Mouse (Mus musculus) cerebellum, adult 2 months (tissue): ENCODE results near the gene Scaf1. TPM values are rescaled to one million over a fixed set of nuclear protein-coding genes. Genes with fewer than 3 reads are reported as not detected.

Source experiments
- DNase-seq, 2 experiments: peaks; one replicate each; pipeline ENCODE4 v3.0.0; 2021
- H3K27ac ChIP-seq: fragments of 200-500 bp; 2 replicates; pipeline ENCODE4 v1.5.1; 2012; ENCODE audit warnings: low read length, control low read depth, inconsistent platforms; ENCODE audit not compliant: insufficient read depth
- H3K27me3 ChIP-seq: fragments of 200-500 bp; 2 replicates; pipeline ENCODE4 v1.6.1; 2012; ENCODE audit warnings: inconsistent platforms, mild to moderate bottlenecking, low read length, moderate library complexity; ENCODE audit not compliant: control insufficient read depth, insufficient read depth
- H3K4me1 ChIP-seq: fragments of 200-500 bp; 2 replicates; pipeline ENCODE4 v1.6.1; 2011; ENCODE audit warnings: low read length; ENCODE audit not compliant: control insufficient read depth, insufficient read depth
- H3K4me3 ChIP-seq: fragments of 200-500 bp; replicated peaks from 2 replicates; pipeline ENCODE3; 2011; ENCODE audit warnings: mild to moderate bottlenecking, low read depth, low read length, control low read depth; ENCODE audit not compliant: insufficient read depth
- CTCF ChIP-seq: fragments of 200-500 bp; IDR thresholded peaks from 2 replicates; pipeline ENCODE4 v1.5.1; 2011; ENCODE audit warnings: low read depth, mild to moderate bottlenecking, control low read depth, low read length, moderate library complexity, borderline replicate concordance; ENCODE audit not compliant: insufficient read depth
- POLR2A ChIP-seq: fragments of 200-500 bp; IDR thresholded peaks from 2 replicates; pipeline ENCODE4 v1.6.1; 2011; ENCODE audit warnings: low read length, control low read depth, borderline replicate concordance; ENCODE audit not compliant: insufficient read depth
- WGBS: fragments of 180-500 bp; shearing (Covaris S2); methylation state at CpG from one replicate; pipeline ENCODE4 v1.1.7; 2018; 5-methylcytosine and 5-hydroxymethylcytosine counted together
- polyA plus RNA-seq: library from polyadenylated mRNA; depleted of rRNA; stranded (reverse); fragments of >200 nt; gene quantifications from 2 replicates; pipeline ENCODE4 v1.2.3, GENCODE M21; 2012

Gene Scaf1
- polyA plus RNA-seq, 1 experiment, result 115 TPM

GRCm38 (mm10) chr7:45037720-45038361, 21.7 kb upstream of the Scaf1 start:
- Histone ChIP-seq H3K4me1 (no peaks in the 10 kb centered on the region; the same call in 1 of the 2 replicates), H3K4me3 (no peak overlapping the region), H3K27ac (no peak overlapping the region), H3K27me3 (no peaks in the 10 kb centered on the region)
- WGBS, result 62% methylated on average over 7 of the region's 7 CpGs
- peak in 1 of 2 experiments; percentile 36 for DNase-seq
- TF ChIP-seq CTCF, result peak; percentile 73
- no peak for TF ChIP-seq POLR2A

GRCm38 (mm10) chr7:45036702-45037101, 20.5 kb upstream of the Scaf1 start:
- no peak for TF ChIP-seq CTCF
- no peak for TF ChIP-seq POLR2A
- no peak for DNase-seq
- 92% methylated on average over 11 of the region's 11 CpGs for WGBS
- no peaks in the 10 kb centered on the region; the same call in 1 of the 2 replicates for H3K4me1 ChIP-seq
- H3K4me3 ChIP-seq, result no peak overlapping the region
- H3K27ac ChIP-seq, result no peak overlapping the region
- H3K27me3 ChIP-seq, result no peaks in the 10 kb centered on the region

GRCm38 (mm10) chr7:45035631-45036030, 19.5 kb upstream of the Scaf1 start:
- TF ChIP-seq POLR2A (no peak), CTCF (no peak)
- DNase-seq, result no peak
- WGBS, result 91% methylated on average over 3 of the region's 3 CpGs
- Histone ChIP-seq H3K4me1 (no peaks in the 10 kb centered on the region), H3K27ac (no peak overlapping the region), H3K4me3 (no peak overlapping the region), H3K27me3 (no peaks in the 10 kb centered on the region)

DNA sequence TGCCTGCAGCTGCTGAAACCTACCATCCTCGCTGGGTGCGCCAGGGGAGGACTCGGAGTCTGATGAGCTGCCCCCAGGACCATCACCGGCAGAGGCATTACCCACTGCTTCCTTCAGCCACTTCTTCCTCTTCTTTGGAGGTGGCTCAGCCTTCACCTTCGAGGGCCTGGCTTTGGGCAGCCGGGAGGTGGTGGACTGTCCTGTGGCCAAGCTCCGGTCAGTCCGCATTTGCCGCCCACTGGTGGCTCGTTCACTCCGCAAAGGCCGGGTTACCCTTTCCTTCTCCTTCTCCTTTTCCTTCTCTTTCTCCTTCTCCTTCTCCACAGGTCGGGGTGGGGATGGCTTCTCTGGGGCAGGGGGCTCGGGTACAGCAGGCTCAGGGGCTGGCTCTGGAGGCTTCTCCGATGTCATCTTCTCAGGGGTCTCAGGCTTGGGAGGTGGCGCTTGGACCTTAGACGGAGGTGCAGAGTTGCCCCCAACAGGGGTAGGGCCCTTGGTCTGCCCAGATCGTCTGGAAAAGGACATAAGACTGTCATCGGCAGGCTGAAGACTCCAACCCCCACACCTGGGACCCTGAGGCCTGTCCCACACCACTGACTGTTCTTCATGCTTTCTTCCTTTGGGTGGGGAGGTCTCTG, 17.7 kb upstream of the Scaf1 start:
- TF ChIP-seq POLR2A, result no peak
- TF ChIP-seq CTCF, result no peak
- Histone ChIP-seq H3K4me1 (no peaks in the 10 kb centered on the region), H3K27ac (no peak overlapping the region), H3K4me3 (no peak overlapping the region), H3K27me3 (no peaks in the 10 kb centered on the region)
- DNase-seq, result no peak
- 91% methylated on average over 19 of the region's 19 CpGs for WGBS

DNA sequence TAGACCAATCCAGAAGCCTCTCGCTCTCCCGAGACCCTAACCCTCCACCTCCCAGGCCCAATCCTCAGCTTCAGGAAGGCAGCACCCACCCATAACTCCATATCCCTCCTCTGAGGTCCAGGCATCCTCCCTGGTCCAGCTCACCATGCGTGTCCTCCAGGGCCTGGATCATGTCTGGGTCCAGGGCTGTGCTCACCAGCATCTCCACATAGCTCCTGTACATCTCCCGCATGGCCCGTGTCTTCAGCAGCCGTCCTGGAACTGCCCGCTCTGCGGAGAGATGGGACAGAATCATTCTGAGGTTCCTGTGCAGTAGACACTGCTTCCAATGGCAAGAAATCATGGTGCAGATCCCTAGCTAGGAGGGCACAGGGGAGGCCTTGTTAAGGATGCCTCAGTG, 14.7 kb upstream of the Scaf1 start:
- no peak overlapping the region for H3K4me3 ChIP-seq
- no peak for TF ChIP-seq CTCF
- no peak for TF ChIP-seq POLR2A
- no peak for DNase-seq
- peaks cover 4% of the 10 kb centered on the region for H3K4me1 ChIP-seq
- WGBS, result 94% methylated on average over 8 of the region's 8 CpGs
- no peaks in the 10 kb centered on the region for H3K27me3 ChIP-seq
- no peak overlapping the region for H3K27ac ChIP-seq

DNA sequence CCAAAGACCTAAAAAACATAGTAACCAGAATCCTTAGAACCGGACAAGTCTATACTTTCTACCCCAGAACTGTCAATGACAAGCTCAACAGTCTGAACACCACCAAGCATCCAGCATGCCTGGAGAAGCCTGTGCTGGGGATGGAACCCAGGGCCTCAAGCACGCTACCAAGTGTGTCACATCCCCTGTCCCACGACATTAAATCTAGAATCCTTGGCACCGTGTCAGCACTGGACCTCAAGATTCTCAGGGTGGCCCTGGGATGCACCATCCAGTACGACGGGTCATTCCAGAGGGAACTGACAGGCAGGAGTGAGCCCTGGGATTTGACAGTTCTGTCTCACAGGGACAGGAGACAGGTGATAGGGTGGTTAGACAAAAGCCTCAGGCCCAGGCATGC, 13.8 kb upstream of the Scaf1 start:
- no peak for DNase-seq
- TF ChIP-seq CTCF (no peak), POLR2A (no peak)
- Histone ChIP-seq H3K27me3 (no peaks in the 10 kb centered on the region), H3K4me3 (no peak overlapping the region), H3K4me1 (peaks cover 12% of the 10 kb centered on the region), H3K27ac (no peak overlapping the region)
- WGBS, result 80% methylated on average over 6 of the region's 6 CpGs

DNA sequence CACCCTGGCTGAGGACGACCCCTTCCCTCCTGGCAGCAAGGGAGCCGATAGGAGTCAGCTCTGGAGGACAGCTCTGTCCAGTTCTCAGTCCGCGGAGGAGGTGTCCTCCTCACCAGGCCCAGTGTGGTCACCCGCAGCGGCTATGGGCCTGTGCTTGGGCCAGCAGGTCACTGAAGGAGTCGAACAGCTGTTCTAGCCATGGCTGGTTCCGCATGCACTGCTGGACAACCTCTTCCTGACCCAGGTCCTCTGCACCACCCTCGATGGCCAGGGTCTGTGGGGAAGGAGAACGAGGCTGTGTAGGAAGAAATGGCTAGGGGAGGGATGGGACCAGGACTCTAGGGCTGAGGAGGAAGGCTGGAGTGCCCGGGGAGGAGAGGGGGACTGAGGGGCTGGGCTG, 12.2 kb upstream of the Scaf1 start:
- TF ChIP-seq CTCF (no peak), POLR2A (no peak)
- Histone ChIP-seq H3K27ac (no peak overlapping the region), H3K4me3 (no peak overlapping the region), H3K4me1 (peaks cover 21% of the 10 kb centered on the region), H3K27me3 (no peaks in the 10 kb centered on the region)
- WGBS, result 90% methylated on average over 11 of the region's 11 CpGs
- DNase-seq, result no peak

- no peak for DNase-seq
- Histone ChIP-seq H3K27ac (no peak overlapping the region), H3K4me3 (no peak overlapping the region), H3K4me1 (peaks cover 21% of the 10 kb centered on the region), H3K27me3 (no peaks in the 10 kb centered on the region)
- TF ChIP-seq CTCF, result no peak
- TF ChIP-seq POLR2A, result no peak
- WGBS, result 91% methylated on average over 9 of the region's 9 CpGs
Measured at GRCm38 (mm10) chr7:45027761-45028160, 11.6 kb upstream of the Scaf1 start.
